Mouse (Mus musculus) forebrain, embryonic 10.5 days (tissue): Measurements from ENCODE around the gene Sept3. TPM values are rescaled to one million over a fixed set of nuclear protein-coding genes. Genes with fewer than 3 reads are reported as not detected.

Experiments used
- DNase-seq: peaks from one replicate; pipeline ENCODE4 v3.0.0-alpha.2; 2017; ENCODE audit warnings: low spot score; ENCODE audit errors: extremely low spot score
- H3K27ac ChIP-seq: fragments of 300-500 bp; sonication (generic); 2 replicates; pipeline ENCODE4 v1.5.1; 2016; ENCODE audit warnings: mild to moderate bottlenecking
- H3K27me3 ChIP-seq: fragments of 300-500 bp; sonication (generic); 2 replicates; pipeline ENCODE4 v1.6.1; 2016; ENCODE audit warnings: mild to moderate bottlenecking; ENCODE audit not compliant: poor library complexity, severe bottlenecking
- H3K36me3 ChIP-seq: fragments of 300-500 bp; sonication (generic); replicated peaks from 2 replicates; pipeline ENCODE4 v1.6.1; 2016; ENCODE audit warnings: mild to moderate bottlenecking, moderate library complexity
- H3K4me1 ChIP-seq: fragments of 300-500 bp; sonication (generic); 2 replicates; pipeline ENCODE4 v1.6.1; 2016
- H3K4me3 ChIP-seq: fragments of 300-500 bp; sonication (generic); 2 replicates; pipeline ENCODE4 v1.5.1; 2016; ENCODE audit warnings: mild to moderate bottlenecking, moderate library complexity
- H3K9me3 ChIP-seq: fragments of 300-500 bp; sonication (generic); 2 replicates; pipeline ENCODE4 v1.6.1; 2016; ENCODE audit warnings: mild to moderate bottlenecking, moderate library complexity
- WGBS: fragments of 180-500 bp; shearing (Covaris S2); methylation state at CpG from one replicate; pipeline ENCODE4 v1.1.7; 2016; 5-methylcytosine and 5-hydroxymethylcytosine counted together
- polyA plus RNA-seq: library from polyadenylated mRNA; unstranded; fragments of >200 nt; fragmentation: Nextera tagmentation; extraction: Ambion mirVana; gene quantifications from 2 replicates; pipeline ENCODE4 v1.2.1, GENCODE M21; 2016

Sept3 gene
- 62.1 and 62.5 TPM in 2 replicates for polyA plus RNA-seq

GRCm38 (mm10) chr15:82274593-82274926, at the start of gene Sept3:
Sept3 (plus strand) TSS chr15:82274893.
- 27% methylated on average over 6 of the region's 6 CpGs for WGBS
- DNase-seq, result no peak
- peaks cover 56% of the 10 kb centered on the region for H3K4me1 ChIP-seq

GRCm38 (mm10) chr15:82225769-82226168, 48.9 kb upstream of the Sept3 start:
- no peaks in the 10 kb centered on the region for H3K9me3 ChIP-seq
- H3K27me3 ChIP-seq, result peaks cover 58% of the 10 kb centered on the region
- DNase-seq, result no peak
- H3K36me3 ChIP-seq, result no peaks in the 10 kb centered on the region
- H3K4me1 ChIP-seq, result peaks cover 48% of the 10 kb centered on the region
- WGBS, result 89% methylated on average over 5 of the region's 5 CpGs
- H3K4me3 ChIP-seq, result no peak overlapping the region
- H3K27ac ChIP-seq, result no peak overlapping the region

More at GRCm38 (mm10) chr15:82274593-82274926, at the start of gene Sept3:
- no peaks in the 10 kb centered on the region for H3K9me3 ChIP-seq
- H3K27me3 ChIP-seq, result peaks cover 54% of the 10 kb centered on the region
- peaks cover 32% of the 10 kb centered on the region for H3K36me3 ChIP-seq
- H3K27ac ChIP-seq, result peak within 1 kb of the TSS; percentile 93
- H3K4me3 ChIP-seq, result peak within 1 kb of the TSS; percentile 80

GRCm38 (mm10) chr15:82229542-82230045, 45.1 kb upstream of the Sept3 start:
- peak overlapping the region; percentile 57 for H3K27ac ChIP-seq
- H3K36me3 ChIP-seq, result peaks cover 23% of the 10 kb centered on the region
- H3K27me3 ChIP-seq, result peaks cover 25% of the 10 kb centered on the region
- no peaks in the 10 kb centered on the region for H3K9me3 ChIP-seq
- no peak for DNase-seq
- 46% methylated on average over 11 of the region's 11 CpGs for WGBS
- H3K4me3 ChIP-seq, result no peak overlapping the region
- H3K4me1 ChIP-seq, result peaks cover 26% of the 10 kb centered on the region

GRCm38 (mm10) chr15:82230098-82230611, 44.5 kb upstream of the Sept3 start:
- Histone ChIP-seq H3K4me1 (peaks cover 22% of the 10 kb centered on the region), H3K36me3 (peaks cover 27% of the 10 kb centered on the region), H3K4me3 (no peak overlapping the region), H3K27me3 (peaks cover 19% of the 10 kb centered on the region), H3K27ac (peak overlapping the region; percentile 57), H3K9me3 (no peaks in the 10 kb centered on the region)
- 71% methylated on average over 6 of the region's 6 CpGs for WGBS
- no peak for DNase-seq

- Histone ChIP-seq H3K4me1 (peaks cover 20% of the 10 kb centered on the region), H3K9me3 (no peaks in the 10 kb centered on the region), H3K27ac (0 out of 2 replicates have a peak overlapping the region, but pooled peaks have one; percentile 57), H3K4me3 (no peak overlapping the region), H3K27me3 (peaks cover 10% of the 10 kb centered on the region), H3K36me3 (peaks cover 27% of the 10 kb centered on the region)
- WGBS, result 85% methylated on average over 4 of the region's 4 CpGs
- DNase-seq, result no peak
Measured at GRCm38 (mm10) chr15:82231100-82231499, 43.6 kb upstream of the Sept3 start.

- Histone ChIP-seq H3K9me3 (no peaks in the 10 kb centered on the region), H3K27ac (no peak overlapping the region), H3K4me1 (peaks cover 22% of the 10 kb centered on the region), H3K27me3 (0 out of 2 replicates have a peak, but pooled peaks cover 4% of the 10 kb centered on the region), H3K4me3 (no peak overlapping the region), H3K36me3 (peaks cover 28% of the 10 kb centered on the region)
- DNase-seq, result no peak
- whole genome bisulfite sequencing, result 69% methylated on average over 11 of the region's 11 CpGs
Measured at GRCm38 (mm10) chr15:82231591-82232378, 42.9 kb upstream of the Sept3 start.

- Histone ChIP-seq H3K27ac (no peak overlapping the region), H3K4me3 (no peak overlapping the region), H3K4me1 (peaks cover 22% of the 10 kb centered on the region), H3K9me3 (no peaks in the 10 kb centered on the region), H3K27me3 (0 out of 2 replicates have a peak, but pooled peaks cover 3% of the 10 kb centered on the region), H3K36me3 (peaks cover 34% of the 10 kb centered on the region)
- no peak for DNase-seq
- 73% methylated on average over 4 of the region's 4 CpGs for WGBS
Measured at GRCm38 (mm10) chr15:82232651-82233050, 42.0 kb upstream of the Sept3 start.

- DNase-seq, result no peak
Measured at GRCm38 (mm10) chr15:82235661-82236060, 39.0 kb upstream of the Sept3 start.

GRCm38 (mm10) chr15:82236565-82236964, 38.1 kb upstream of the Sept3 start:
- Histone ChIP-seq H3K4me3 (no peak overlapping the region), H3K4me1 (0 out of 2 replicates have a peak, but pooled peaks cover 2% of the 10 kb centered on the region), H3K36me3 (peaks cover 63% of the 10 kb centered on the region), H3K27me3 (no peaks in the 10 kb centered on the region), H3K9me3 (no peaks in the 10 kb centered on the region), H3K27ac (no peak overlapping the region)
- WGBS, result 17% methylated on average over 5 of the region's 5 CpGs
- peak; percentile 83 for DNase-seq

More at GRCm38 (mm10) chr15:82235661-82236060, 39.0 kb upstream of the Sept3 start:
- Histone ChIP-seq H3K4me3 (no peak overlapping the region), H3K4me1 (peaks cover 6% of the 10 kb centered on the region; the same call in 1 of the 2 replicates), H3K27me3 (no peaks in the 10 kb centered on the region), H3K9me3 (no peaks in the 10 kb centered on the region), H3K27ac (no peak overlapping the region), H3K36me3 (peaks cover 57% of the 10 kb centered on the region)
- WGBS, result 74% methylated on average over 10 of the region's 10 CpGs

GRCm38 (mm10) chr15:82243311-82243710, 31.4 kb upstream of the Sept3 start:
- 85% methylated on average over 3 of the region's 3 CpGs for WGBS
- no peaks in the 10 kb centered on the region for H3K27me3 ChIP-seq
- peaks cover 22% of the 10 kb centered on the region for H3K36me3 ChIP-seq
- H3K4me3 ChIP-seq, result peak overlapping the region; percentile 72
- H3K4me1 ChIP-seq, result peaks cover 15% of the 10 kb centered on the region
- H3K9me3 ChIP-seq, result no peaks in the 10 kb centered on the region
- H3K27ac ChIP-seq, result peak overlapping the region; percentile 96; the same call in 1 of the 2 replicates
- no peak for DNase-seq

GRCm38 (mm10) chr15:82243742-82244114, 31.0 kb upstream of the Sept3 start:
- Histone ChIP-seq H3K9me3 (no peaks in the 10 kb centered on the region), H3K36me3 (peaks cover 18% of the 10 kb centered on the region), H3K4me3 (peak overlapping the region; percentile 72), H3K27me3 (no peaks in the 10 kb centered on the region), H3K4me1 (peaks cover 15% of the 10 kb centered on the region), H3K27ac (peak overlapping the region; percentile 96)
- no peak for DNase-seq
- 11% methylated on average over 12 of the region's 12 CpGs for WGBS

GRCm38 (mm10) chr15:82244115-82244804, 30.4 kb upstream of the Sept3 start, which contains the start of gene Cenpm:
Cenpm (minus strand) TSS chr15:82244748.
- peak within 1 kb of the TSS; percentile 72 for H3K4me3 ChIP-seq
- WGBS, result under 1% methylated on average over 65 of the region's 65 CpGs
- H3K27ac ChIP-seq, result peak within 1 kb of the TSS; percentile 96
- H3K27me3 ChIP-seq, result no peaks in the 10 kb centered on the region
- H3K4me1 ChIP-seq, result peaks cover 15% of the 10 kb centered on the region
- peaks cover 13% of the 10 kb centered on the region for H3K36me3 ChIP-seq
- no peaks in the 10 kb centered on the region for H3K9me3 ChIP-seq
- peak; percentile 94 for DNase-seq
